Mouse (Mus musculus) left cerebral cortex, adult 11 months (tissue): ENCODE measurements at regions not wholly inside any gene's neighbourhood (a gene's known extent, or its start where the extent isn't known, plus 50 kb on each side); places are given as distances from the start of the nearest gene placed in this dataset.

Experiments used
- DNase-seq: peaks from one replicate; pipeline ENCODE4 v3.0.0; 2022; ENCODE audit warnings: low spot score

DNA sequence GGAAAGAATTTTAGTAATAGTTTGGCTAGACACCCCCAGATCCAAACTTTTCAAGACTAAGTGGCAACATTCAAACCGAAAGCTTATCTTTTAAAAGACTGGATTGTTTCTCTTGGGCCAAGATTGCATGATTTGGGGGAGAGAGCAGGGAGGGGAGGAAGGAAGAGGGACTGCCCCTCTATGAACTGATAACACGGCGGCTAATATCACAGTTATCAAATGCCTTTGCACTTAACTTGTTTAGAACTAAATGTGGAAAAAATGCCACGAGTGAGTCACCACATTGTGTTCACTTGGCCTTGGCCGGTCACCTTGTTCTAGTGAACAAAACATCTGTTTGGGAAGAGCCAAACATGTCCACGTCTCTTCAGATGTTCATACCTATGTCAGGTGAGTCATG, 92.3 kb downstream of the Tes start:
- DNase-seq = no peak

DNA sequence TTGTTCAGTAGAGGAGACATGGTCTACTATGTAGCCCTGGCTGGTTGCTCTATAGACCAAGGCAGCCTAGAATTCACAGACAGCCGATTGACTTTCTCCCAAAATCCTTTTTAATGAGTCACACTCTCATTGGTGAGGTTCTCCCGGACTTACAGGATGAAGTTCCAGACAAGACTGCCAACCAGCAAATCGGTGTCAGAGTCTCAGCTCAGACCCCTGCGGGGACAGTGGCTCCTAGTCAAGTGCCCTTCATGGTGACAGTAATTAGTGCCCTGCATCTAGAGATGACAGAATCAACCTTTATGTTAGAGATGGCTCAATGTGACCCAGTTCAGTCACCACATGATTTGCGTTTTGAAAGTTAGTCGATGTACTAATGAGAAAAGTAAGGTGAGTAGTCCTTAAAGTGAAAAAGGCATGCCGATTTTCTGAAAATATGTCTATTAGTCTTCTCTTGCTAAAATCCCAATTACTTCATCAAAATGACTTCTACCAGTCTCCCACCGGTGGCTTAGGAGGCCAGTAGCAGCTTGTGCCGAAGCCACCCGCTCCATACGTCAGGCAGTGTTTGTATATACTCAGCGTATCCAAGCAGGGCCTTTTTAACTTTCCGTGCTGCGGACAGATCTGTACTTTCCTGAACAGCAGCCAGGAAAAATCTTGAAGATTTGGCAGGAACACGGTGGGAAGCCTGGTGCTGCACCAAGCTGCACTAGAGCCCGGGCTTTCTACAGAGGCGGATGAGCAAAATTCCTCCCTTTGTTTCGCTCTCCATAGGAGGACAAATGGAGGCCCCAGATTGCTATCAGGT, 105.2 kb downstream of the Tes start:
- peak; percentile 15 for DNase-seq

- DNase-seq = no peak
Measured at GRCm38 (mm10) chr6:17170782-17171272, 105.9 kb downstream of the Tes start.

GRCm38 (mm10) chr6:17171273-17172011, 106.5 kb downstream of the Tes start:
- no peak for DNase-seq

DNA sequence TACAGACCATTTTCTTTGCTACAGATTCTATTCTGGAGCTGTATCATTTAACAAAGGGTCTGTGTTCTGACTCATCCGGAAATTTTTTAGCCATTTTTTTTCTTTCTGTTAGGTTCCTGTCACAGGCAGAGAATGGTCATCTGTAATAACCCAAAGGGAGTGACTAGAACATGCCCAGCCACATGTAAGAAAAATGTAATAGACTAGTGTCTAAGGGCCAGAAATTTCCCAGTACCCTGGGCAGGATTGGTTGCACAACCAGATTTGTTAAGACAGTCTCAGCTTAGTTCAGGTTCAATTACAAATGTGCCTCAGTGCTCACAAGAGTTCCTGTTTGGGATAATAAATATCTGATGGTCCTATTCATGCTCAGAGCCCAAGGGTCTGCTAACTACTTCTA, 107.1 kb downstream of the Tes start:
- DNase-seq = no peak

DNA sequence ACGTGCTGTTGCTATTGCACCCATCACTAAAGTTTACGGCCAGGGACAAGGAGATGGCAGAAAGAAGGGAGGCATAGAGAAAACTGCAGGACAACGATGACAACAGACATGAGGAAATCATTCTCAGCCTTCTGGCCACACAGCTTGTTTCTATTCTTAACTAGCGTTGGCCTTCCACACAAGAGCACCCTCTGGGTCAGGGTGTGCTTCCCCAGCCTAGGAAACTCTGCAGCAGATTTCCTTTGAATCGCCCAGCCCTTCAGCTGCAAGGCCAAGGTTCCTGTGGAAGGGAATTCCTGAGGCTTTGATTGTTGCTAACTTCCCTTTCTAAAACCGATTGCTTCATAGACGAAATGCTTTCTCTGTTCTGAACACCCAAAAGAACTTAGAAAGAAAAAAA, 103.8 kb upstream of the Cav2 start:
- DNase-seq = no peak

DNA sequence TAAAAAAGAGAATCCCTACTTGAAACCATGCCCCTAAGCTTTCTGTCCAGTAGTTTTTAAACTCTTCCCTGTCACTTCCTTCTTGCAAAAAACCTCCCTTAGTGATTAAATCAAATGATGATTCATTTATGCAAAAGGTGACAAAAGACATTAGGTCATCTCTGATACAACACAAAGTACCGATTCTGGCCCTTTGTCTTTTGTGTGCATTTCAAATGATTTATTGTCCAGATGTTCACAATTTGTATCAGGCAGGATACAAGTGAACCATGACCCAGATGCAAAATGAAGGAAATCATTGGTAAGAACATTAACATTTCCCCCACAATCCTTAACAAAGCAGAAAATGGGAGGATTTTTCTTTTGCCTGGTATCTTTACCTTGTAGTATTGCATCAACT, 101.5 kb upstream of the Cav2 start:
- DNase-seq = no peak

DNA sequence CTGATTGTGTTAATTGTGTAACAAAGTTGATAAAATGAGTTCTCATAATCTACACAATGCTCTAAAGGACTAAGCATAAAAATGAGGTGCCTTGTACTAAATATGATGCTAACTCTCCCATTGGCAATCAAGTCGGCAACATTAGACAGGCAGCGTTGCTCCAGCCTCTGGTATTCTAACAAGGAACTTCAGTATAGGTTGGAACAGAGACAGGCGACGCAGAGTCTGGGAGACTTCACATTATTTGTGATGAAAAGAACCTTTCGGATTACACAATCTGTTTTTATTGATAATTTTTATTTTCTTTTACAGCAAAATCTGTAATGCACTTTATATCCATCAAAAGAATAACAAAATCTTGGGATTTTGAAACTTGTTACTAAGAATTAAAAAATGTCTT, 94.4 kb upstream of the Cav2 start:
- DNase-seq = no peak

DNA sequence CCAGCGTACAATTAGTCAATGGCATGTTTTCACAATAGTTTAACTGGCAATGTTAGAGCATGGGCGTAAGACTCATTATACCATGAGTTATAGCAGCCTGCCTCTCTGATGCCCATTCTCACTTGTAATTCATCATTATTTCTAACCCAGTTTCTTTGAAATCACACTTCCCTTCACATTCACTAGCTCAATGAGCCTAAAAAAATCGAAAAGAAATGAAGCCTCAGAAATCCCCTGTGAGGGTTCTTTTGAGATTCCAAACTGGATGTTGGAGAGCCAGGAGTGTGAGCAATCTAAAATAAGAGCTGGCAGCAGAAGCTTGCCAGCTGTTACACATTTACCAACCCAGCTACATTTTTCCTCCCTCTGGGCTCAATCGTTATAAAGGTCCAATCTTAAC, 93.9 kb upstream of the Cav2 start:
- no peak for DNase-seq

DNA sequence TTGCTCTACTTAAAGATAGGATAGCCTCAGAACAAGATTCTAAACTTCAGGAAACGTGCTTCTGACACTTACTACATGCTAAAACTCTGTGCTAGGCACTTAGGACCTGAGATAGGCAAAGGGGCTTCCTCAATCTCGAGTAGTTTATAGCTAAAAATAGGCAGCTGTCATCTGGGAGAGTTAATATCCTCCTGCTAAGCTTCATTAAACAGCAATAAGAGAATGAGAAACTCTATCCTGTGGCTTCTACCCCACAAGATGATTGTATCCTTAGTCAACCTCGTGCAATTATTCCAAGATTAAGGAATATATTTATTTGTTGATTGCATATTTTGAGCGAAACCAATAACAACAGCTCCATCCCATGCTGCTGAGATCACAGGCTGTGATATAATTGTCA, 85.4 kb upstream of the Cav2 start:
- no peak for DNase-seq

GRCm38 (mm10) chr6:17197728-17198397, 83.1 kb upstream of the Cav2 start:
- no peak for DNase-seq

DNA sequence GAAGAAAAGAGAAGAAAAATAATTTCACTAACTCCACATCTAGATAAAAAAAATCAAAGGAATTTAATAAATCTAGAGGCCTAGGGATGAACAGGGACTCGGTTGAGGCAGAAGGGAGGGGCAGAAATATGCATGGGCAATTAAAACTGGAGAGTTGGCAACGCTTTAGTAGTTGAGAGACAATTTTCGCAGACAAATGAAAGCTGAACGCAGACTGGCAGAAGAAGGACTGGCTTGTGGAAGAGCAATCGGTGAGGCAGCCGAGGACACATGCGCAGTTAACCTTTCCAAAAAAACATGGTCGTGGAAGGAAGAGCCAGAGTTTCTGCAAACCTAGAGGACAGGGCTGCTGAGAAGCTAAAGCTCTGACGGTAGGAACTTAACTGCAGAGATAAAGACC, 82.1 kb upstream of the Cav2 start:
- DNase-seq = no peak

- DNase-seq = no peak
Measured at GRCm38 (mm10) chr6:17201916-17202636, 78.9 kb upstream of the Cav2 start.

DNA sequence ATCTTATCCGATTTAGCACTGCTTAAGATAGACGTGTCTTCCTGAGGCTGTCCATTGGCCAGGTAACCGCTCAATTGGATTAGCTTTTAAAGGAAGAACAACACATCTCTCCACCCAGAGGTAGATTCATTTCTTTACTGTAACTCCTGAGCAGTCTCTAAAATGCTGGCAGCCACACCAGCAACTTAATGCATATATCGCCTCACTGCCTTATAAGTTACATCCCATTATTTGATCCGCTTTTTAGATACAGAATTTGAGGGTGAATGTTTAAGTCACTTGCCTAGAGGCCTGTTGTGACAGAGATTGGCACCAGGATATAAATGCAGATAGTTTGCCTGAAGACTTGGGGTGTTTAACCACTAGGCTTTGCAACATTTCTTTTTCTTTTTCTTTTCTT, 77.7 kb upstream of the Cav2 start:
- DNase-seq = no peak

GRCm38 (mm10) chr6:17203900-17204686, 76.9 kb upstream of the Cav2 start:
- no peak for DNase-seq

- no peak for DNase-seq
Measured at GRCm38 (mm10) chr6:17206932-17207331, 74.1 kb upstream of the Cav2 start.

DNA sequence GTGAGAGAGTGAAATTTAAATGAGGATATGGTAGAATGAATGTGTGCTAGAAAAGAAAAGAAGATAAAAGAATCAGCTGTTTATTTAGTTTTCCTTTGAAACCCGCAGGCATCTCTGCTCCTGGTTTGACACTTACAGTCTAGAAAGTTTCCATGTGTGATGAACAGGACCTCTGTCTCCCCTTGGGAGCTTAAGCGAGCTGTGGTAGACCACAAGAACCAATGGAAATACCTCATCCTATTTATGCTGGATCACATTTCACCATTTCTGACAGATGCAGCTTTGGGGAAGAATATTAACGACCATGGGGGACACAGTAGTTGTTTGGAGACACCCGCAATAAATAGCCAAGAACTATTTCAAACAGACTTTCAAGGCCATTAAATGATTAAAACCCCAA, 71.2 kb upstream of the Cav2 start:
- DNase-seq = no peak

DNA sequence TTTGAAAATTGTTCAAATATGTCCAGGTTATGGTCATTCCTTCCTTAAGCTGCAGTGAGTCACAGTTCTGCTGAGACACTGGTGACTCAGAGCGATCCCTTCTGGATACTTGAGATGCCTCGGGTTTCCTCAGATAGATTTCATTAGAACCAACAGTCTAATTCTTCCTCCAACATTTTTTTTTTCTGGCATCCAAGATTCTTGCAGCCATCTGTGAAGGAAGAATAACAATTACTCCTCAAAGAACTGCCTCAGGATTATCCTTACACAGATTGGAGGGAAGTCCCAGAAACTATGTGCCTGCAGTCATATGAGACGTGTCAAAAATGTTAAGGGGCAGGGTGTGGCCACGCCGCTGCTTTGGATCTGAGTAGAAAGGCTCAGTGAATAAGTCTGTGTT, 69.6 kb upstream of the Cav2 start:
- DNase-seq = no peak

- no peak for DNase-seq
Measured at GRCm38 (mm10) chr6:17214774-17215173, 66.2 kb upstream of the Cav2 start.

GRCm38 (mm10) chr6:17216442-17216841, 64.5 kb upstream of the Cav2 start:
- DNase-seq = no peak

DNA sequence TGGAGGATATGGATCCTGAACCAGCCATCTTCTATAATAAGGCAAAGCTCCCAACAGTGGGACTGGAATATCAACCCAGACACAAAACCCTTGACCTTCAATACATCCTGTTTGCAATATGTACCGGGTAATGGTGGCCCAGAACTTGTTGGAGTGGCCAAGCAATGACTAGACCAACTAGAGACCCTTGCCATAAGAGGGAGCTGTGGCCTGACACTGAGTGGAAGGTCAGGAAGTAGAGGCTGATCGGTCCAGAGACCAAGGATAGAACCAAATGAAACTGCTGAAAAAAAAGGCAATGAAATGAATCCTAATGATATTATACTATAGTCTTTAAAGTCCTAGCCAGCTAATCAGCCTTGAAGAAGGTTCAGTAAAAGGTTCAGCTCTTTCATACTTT, 57.2 kb upstream of the Cav2 start:
- DNase-seq = no peak
